8 mouse cellular contexts compared by ENCODE assay signal in genomic region chr2:136532033-136532432, GRCm38 (mm10). TPM values are rescaled to one million over a fixed set of nuclear protein-coding genes. Genes with fewer than 3 reads are reported as not detected.
DNase-seq lines count a peak whose midpoint lies in the region; ATAC-seq lines count a peak whose summit lies in the region.

No protein-coding gene starts in this region.

- H3K4me2 ChIP-seq in forebrain, embryonic 16.5 days (ENCODE audit: low read length): peak overlapping the region; percentile 62
- H3K4me2 ChIP-seq in liver, embryonic 11.5 days: peak overlapping the region; percentile 67

- no peaks in the 10 kb centered on the region for H3K36me3 ChIP-seq in forebrain, embryonic 16.5 days (ENCODE audit: control insufficient read depth, insufficient read depth)
- no peaks in the 10 kb centered on the region for H3K36me3 ChIP-seq in liver, embryonic 11.5 days (ENCODE audit: control insufficient read depth, insufficient read depth, low read length)

- no peaks in the 10 kb centered on the region for H3K9me3 ChIP-seq in forebrain, embryonic 16.5 days (ENCODE audit: control insufficient read depth, low read length)
- H3K9me3 ChIP-seq in liver, embryonic 11.5 days (ENCODE audit: control insufficient read depth, low read length): no peaks in the 10 kb centered on the region

- H3K4me3 ChIP-seq in forebrain, embryonic 16.5 days (replicated peaks; ENCODE audit: low read length): peak overlapping the region; percentile 58
- H3K4me3 ChIP-seq in liver, embryonic 11.5 days (ENCODE audit: low read depth, low read length): peak overlapping the region; percentile 51

- H3K9ac ChIP-seq in forebrain, embryonic 16.5 days (replicated peaks; ENCODE audit: low read depth, low read length): peak overlapping the region; percentile 61
- no peak overlapping the region for H3K9ac ChIP-seq in liver, embryonic 11.5 days (ENCODE audit: low read depth, low read length)

- 0 out of 2 replicates have a peak overlapping the region, but pooled peaks have one; percentile 32 for H3K27ac ChIP-seq in forebrain, embryonic 16.5 days (ENCODE audit: low read length)
- H3K27ac ChIP-seq in liver, embryonic 11.5 days (ENCODE audit: low read depth, low read length): no peak overlapping the region

- DNase-seq in NIH3T3 (ENCODE audit: low read depth): peak; percentile 43
- DNase-seq in cerebellum, adult 18-20 months: peak; percentile 90 to 93
- peak; percentile 65 to 73 for DNase-seq in heart, postnatal 10 days
- DNase-seq in kidney, postnatal 25 days: peak; percentile 70 to 77
- DNase-seq in liver, embryonic 11.5 days (ENCODE audit: low spot score): peak; percentile 62
- DNase-seq in neural tube, embryonic 10.5 days (ENCODE audit: extremely low spot score, low spot score): peak; percentile 82
- DNase-seq in testis, postnatal 14 days (ENCODE audit: low spot score): peak; percentile 84

- no peaks in the 10 kb centered on the region for H3K27me3 ChIP-seq in forebrain, embryonic 16.5 days (replicated peaks; ENCODE audit: control insufficient read depth, insufficient read depth, low read length)
- H3K27me3 ChIP-seq in liver, embryonic 11.5 days (replicated peaks; ENCODE audit: control insufficient read depth, insufficient read depth, low read length): no peaks in the 10 kb centered on the region

- intact Hi-C loops in heart, postnatal 10 days (cut with DNase I): no loop called here

- H3K4me1 ChIP-seq in forebrain, embryonic 16.5 days (replicated peaks; ENCODE audit: control insufficient read depth, insufficient read depth, low read length): 0 out of 2 replicates have a peak, but pooled peaks cover 2% of the 10 kb centered on the region
- no peaks in the 10 kb centered on the region for H3K4me1 ChIP-seq in liver, embryonic 11.5 days (replicated peaks; ENCODE audit: control insufficient read depth, insufficient read depth, low read length)

- peak; percentile 99 for ATAC-seq in forebrain, embryonic 16.5 days
- ATAC-seq in liver, embryonic 11.5 days (replicated peaks; ENCODE audit: low FRiP score): peak; percentile 95

- WGBS in forebrain, embryonic 16.5 days: under 1% methylated on average over 23 of the region's 23 CpGs
- 3% methylated on average over 23 of the region's 23 CpGs for WGBS in liver, embryonic 11.5 days

RNA-seq across cellular contexts. Expression of gene Ankef1, which starts 30.3 kb away (rescaled TPM):
- 0.80 and 0.86 TPM in 2 replicates for polyA plus RNA-seq in forebrain, embryonic 16.5 days (2015; fragmentation: Nextera tagmentation; extraction: Ambion mirVana)
- total RNA-seq in heart, postnatal 10 days (2021): under 1 TPM; 0.41 to 0.52 TPM
- 0.11 and 0.36 TPM in 2 replicates for polyA plus RNA-seq in liver, embryonic 11.5 days (2014; fragmentation: Nextera tagmentation; extraction: Ambion mirVana)
